Mouse (Mus musculus) c-Kit-positive CD71-positive TER-119-positive erythroid progenitor cells, embryonic 14.5 days (primary cell): ENCODE results near the gene Pdcl2.

Experiments
- DNase-seq: peaks from one replicate; pipeline ENCODE4 v3.0.0-alpha.2; 2013; ENCODE audit warnings: low spot score

The Pdcl2 gene

DNA sequence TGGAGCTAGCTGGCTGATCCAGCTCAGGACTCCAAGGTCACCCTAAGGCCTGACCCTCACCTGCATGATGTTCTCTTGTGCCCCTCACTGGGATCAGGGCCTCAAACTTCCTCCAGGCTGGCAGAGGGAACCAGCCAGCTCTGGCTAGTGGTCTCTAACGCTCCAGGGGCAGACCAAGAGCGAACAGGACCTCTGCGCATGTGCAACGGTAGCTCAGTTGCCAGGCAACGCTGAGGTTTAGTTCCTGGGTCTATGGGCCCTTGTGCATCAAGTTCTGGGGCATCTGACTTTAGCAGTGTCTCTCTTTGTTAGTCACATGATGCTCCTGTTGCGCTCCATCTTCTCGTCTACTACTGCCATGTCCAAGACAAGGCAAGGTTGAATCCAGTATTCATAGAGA is at the start of gene Pdcl2:
Gene Pdcl2 (minus strand): TSS at position 204 of the 400 bp plus-strand sequence.
- DNase-seq, result no peak

DNA sequence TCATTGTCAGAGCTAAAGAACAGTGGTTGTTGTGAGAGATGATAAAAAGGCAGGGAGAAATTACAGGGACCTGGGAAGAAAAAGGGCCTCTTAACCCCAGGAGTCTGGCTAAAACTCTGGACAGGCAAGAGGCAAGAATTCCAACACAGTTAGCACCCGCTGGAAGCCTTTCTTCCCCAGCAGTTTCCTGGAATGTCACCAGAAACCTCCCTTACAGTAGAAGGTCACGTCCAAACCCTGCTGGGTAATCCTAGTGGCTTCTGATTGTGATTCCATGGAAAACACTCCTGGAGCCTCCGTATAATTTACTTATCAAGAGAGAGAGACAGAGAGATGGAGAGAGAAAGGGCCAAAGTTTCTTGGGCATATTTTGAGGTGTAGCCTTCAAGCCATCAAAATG is 48.3 kb upstream of the Pdcl2 start:
- DNase-seq, result no peak

DNA sequence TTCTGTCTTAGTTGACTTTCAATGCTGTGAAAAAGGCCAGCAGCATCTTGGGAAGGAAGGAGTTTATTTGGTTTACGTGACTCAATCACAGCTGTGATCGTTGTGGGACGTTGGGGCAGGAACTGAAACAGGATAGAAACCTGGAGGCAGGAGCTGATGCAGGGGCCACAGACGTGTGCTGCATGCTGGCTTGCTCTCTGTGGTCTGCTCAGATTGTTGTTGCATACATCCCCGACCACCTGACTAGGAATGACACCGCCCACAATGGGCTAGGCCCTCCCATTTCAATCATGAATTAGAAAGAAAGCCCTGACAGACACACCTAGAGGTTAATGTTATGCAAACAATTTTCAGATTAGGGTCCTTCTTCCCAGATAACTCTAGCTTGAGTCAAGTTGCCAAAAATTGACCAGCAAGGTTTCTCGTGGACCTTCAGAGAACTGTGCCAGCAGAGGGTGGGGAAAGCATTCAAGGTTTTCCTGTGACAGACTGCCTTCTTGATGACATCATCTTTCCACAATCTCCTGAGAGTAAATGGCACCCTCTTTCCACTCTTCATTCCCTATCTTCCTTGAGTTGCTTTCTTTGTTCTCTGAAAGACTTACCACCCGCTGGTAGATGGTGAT is 38.4 kb upstream of the Pdcl2 start:
- DNase-seq, result no peak

DNA sequence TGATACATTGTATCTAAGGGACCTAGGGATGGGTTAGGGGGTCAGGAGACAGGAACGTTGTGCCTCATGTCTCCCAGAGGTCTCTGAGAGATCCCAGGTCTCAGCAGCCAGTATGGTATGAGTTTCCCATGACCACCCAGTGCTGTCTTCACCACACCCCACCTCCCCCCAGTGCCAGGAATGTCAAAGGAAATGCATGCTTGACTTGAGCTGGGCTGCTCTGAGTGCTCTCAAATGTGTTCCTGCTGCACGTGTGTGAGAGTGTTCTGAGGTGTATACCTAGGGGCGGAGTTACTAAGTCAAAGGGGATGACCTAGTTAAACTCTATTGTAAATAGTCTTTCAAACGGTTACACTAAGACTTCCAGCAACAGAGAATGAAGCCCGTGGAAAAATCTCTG is 34.5 kb upstream of the Pdcl2 start:
- no peak for DNase-seq

DNA sequence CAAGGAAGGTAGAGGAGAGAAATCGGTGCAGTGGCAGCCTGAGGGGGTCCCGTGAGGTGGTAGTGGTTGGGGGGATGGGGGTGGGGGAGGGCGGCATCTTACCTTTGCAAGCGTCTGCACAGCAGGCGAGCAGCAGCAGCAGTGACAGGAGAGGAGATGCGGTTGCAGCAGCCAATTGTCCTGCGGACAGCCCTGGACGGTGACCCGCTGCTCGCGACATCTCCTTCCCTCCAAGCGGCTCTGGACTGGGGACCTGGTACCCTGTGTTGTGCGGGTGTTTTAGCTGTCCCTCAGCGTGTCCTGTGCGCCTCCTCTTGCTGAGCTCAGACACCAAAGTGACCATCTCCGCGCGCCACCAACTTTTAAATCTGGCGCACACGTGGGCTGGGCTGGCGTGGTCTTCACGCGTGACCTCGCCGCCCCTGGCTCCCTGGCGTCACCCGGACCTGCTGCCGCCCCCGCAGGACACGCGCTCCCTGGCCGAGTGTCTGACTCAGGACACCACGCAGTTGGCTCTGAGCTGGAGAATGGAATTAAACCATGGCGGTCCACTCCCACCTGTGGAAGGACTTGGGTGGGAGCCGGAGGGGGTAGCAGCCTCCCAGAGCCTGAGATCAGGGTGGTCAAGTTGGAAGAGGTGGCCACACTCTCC is 32.6 kb upstream of the Pdcl2 start, which contains the start of gene Nmu:
Gene Nmu (minus strand): TSS at position 336 of the 652 bp plus-strand sequence.
- DNase-seq, result no peak

DNA sequence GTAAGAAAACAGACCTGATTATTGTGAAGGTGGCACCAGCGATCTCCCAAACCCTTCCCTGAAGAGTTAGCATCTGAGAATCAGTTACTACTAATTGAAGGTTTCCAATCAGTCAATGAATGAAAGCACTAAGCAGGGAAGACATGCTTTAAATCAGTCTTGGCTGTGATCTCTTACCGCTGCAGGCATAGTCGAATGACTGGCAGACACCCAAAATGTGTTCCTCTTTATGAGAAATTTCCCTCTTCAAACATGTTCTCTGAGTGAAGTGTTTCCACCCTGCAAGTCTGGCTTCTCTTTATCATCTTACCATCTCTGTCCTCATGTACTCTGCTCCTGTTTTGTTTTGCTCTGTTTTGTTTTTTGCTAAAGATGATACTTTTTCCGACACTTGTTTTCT is 29.8 kb upstream of the Pdcl2 start:
- no peak for DNase-seq

DNA sequence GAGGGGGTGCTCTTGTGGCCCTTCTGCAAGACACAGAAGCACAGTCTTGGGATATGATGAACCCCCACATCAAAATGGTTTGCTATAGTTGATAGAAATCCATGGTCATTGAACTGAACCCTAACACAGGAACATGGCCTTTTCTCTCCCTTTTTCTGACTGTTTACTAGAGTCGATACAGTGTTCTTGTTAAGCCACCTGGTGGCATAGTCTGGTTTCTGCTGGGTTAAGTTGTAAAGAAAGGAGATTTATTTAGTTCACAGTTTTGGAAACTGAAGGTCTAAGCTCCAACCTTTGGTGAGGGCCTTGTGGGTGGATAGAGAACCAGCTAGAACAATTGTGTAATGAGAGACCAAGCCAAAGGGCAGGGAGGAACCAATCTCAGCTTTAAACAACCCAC is 29.1 kb upstream of the Pdcl2 start:
- DNase-seq, result no peak

DNA sequence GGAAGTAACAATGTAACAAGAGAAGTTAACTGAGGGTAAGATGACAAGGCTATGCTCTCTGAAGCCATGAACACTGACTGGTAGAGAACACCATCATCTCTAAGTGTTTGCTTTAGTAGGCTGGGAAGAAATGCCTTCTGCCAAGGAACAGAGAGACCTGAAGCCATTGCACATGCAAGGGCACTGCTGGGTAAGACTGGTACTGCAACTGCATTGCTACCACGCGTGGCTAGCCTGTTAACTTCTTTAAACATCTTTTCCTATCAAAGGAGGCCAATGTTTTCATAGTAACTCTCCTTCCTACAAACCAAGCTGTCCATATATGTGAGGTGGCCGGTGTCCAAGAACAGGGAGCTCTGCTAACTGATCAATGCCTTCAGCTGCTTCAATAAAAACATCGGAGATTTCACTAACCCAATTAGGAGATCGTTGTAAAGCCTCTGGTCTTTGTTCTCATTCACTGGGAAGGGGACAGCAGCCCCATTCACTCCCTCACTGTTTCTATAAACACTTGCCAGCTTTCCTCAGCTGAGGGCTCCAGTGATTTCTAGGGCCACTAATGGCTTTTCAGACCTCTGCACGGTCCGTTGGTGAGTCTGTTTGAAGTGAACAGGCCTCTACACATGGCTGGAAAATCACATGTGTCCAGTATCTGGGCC is 21.1 kb upstream of the Pdcl2 start:
- no peak for DNase-seq

DNA sequence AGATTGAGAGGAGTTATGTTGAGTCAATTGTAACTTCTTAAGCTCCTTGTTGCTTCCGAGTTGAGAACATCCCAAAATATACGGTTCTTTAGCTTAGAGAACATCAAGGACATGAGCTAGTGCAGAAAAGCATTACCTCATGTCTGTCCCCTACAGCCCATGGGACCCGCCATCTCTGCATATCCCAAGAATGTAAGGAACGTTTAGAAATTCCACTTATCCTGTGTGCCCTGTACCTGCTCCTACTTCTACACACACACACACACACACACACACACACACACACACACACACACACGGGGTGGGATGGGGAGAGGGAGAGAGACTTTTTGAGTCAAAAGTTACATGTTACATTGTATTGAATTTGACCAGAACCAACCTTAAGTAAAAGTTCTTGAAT is 20.6 kb upstream of the Pdcl2 start:
- DNase-seq, result no peak

DNA sequence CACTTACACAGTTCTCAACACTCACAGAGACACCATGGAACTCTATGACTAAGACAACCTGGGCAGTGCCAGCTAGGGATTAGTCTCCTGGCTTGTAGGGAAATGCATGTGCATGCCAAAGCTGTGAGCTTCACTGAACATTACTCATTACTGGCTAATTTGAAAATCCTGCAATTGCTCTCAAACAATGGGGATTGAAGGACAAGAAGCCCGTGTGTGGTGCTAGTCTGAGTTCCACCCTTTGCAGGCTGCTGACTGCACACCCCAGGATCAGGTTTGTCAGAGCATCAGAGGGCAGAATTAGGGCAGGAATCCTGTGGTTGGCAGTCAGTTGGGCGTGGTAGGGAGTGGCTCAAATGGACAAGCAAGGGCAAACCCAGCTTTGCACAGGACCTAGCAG is 15.2 kb upstream of the Pdcl2 start:
- DNase-seq, result no peak

DNA sequence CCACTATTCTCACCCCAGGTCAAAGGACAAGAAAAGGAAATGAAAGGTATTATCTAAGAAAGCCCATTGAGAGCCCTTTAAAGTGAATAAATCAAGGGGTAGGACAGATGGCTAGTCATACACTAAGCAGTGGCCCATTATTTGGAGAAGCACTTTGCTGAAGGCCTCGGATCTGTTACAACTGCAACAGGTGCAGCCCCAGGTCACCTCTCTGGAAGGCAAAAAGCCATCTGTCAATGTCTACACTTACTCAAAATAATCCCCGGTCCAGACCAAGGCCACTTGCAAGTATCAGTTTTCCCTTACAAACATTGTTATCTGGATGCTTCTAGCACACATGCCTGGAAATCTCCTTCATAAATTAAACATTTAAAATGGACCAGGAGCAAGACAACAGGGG is 10.0 kb upstream of the Pdcl2 start:
- no peak for DNase-seq

DNA sequence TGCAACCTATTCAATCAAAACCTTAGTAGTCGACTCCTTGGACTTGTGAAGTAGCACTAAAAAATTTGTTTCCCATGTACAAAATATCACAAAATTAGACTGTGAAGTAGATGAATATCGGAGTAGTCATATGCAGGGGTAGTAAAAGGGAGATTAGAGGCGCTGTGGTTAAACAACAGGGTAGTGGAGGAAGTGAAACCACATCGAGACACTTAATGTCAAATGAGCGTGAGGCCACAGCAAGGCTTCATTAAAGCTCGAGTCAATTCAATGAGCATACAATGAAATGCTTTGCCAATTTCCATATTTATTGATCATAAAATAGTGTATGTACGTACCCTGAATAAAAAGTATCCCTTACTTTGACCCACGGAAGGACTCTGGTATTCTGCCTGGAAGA is 6.1 kb upstream of the Pdcl2 start:
- DNase-seq, result no peak

DNA sequence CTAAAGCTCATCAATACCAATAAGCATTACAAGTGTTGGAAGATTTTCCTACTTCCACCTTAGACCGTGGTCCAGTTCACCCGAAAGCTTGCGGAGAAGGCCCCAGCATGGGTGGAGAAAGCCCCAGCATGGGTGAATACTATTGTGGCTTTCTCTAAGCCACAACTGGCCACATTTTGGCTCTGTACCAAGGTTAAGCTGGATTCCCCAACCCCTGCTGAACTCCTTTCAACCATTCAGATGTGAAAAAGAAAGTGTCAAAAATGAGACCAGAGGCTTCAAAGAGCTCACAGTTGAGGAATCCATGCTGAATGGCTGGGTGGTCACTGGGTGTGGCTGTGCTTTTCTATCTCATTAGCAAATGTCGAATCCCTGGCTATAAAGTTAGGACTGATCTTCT is 2.9 kb upstream of the Pdcl2 start:
- DNase-seq, result no peak

DNA sequence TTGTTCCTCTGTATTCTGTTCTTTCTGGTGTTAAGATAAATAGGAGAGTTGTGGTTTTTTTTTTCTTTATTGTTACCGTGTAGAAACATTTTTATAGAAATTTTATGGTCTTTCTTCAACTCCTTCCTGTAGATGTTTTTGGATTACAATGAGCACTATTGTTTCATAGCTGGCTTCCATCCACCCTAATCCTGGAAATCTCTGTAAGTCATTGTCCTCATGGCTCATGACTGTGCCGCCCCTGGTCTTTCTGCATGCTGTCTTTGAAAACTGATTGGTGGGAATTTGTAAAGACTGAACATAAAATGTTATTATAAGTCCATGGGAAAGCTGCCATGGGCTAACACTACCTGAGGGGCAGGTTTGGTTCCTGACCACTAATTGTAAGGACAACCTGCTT is 3.7 kb downstream of the Pdcl2 start:
- DNase-seq, result no peak

DNA sequence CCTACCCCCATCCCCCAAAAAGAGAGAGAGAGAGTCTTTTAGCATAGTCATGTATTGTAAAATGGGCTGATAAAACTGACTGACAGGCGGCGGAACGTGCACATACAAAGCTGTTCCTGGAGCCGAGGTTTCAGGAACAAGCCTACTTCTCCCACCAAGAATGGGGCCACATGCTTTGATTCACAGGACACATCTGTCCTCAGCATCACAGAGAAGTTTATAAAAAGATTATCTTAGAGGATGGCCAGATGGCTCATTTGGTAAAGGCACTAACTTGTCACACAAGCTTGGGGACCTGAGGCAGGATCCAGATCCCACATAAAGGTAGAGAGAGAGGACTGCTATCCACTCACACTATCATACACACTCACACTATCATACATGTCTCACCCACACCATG is 5.8 kb downstream of the Pdcl2 start:
- no peak for DNase-seq

DNA sequence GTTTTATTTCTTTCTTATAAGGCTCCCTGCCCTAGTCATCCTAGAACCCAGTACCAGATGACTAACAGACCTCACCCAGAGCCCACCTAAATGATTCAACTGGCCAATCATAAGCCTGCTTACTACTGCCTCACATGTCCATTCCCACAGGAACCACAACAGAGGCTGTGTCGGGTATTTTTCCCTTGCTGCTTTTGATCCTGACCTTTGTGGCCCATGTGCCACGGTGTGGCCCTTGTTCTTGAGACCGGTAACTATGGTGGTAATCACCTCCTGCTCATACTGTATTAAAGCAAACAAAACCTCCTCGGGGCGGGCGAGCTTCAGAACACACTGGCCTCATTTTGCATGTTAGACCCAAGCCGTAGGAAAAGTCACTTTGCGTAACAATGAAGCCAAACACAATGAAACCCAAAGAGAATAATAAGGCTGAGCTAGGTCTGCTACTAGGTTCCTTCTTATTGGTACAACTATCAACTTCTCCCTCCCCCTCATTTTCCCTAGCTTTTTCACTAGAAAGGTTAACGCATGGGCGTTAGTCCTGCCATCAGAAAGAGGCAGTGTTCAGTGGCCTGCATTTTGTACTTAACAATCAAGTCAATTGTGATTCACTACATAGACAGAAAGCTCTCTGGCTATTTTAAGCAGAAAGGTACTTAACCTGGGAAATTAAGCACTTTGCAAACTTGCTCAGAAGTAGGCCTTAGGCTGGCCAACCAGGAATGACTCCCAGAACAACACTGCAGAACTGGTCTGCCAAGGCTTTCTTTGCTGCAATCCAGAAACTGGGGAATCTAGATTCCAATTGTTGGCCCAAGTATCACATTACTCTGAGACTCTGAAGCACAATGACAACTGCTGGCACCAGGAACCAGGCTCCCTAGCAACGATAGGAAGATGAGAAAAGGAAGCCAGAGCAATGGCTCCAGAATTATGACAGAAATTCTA is 9.4 kb downstream of the Pdcl2 start:
- DNase-seq, result no peak

DNA sequence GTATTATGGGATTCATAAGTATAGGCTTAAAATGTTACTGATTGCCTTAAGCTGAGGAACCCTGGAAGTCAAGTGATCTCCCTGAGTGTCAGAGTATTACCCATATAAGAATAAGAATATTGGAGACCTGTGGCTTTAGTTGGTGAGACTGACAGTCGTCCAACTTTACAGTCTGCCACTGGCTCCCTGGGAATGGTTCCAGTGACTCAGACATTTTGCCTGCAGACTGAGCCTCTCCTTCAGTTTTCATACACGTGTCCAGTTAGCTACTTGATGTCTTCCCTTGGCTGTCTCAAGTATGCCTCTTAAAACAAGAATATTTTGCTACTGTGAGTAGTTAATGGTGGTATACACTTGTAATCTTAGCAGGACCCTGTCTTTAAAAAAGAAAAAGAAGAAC is 22.8 kb downstream of the Pdcl2 start:
- DNase-seq, result no peak

DNA sequence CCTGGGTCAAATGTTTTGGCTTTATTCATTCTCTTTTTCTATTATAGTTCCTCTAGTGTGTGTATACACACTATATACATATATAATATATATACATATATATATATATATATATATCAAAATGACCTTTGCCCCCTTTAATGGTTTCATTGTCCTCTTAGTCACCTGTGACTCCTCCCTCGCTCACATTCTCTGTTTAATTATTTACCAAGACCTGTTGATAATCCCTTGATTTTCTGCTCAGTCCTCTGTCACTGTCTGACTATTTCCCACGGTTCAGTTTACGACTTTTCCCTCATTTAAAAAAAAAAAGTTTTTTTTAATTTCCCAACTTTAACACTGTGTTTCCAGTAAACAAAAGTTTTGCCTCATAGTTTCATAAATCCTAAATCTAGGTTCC is 24.7 kb downstream of the Pdcl2 start:
- DNase-seq, result no peak

DNA sequence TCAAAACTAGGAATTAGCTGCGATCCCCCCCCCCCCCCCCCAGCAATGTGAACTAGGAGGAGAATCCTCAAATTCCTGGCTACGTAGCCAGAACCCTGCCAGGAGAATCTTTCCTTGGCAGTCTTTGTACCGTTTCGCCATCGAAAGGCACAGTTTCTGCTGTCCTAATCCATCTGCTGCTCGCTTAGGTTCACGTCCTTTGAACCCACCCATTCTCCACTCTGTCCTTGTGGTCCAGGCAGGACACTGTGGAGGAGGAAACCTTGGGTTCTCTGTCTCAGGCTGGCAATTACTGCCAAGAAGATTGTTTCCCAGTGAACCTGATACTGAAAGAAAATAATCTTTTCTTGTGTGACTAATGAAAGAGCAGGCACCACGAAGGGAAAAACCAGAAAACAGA is 25.3 kb downstream of the Pdcl2 start:
- no peak for DNase-seq

DNA sequence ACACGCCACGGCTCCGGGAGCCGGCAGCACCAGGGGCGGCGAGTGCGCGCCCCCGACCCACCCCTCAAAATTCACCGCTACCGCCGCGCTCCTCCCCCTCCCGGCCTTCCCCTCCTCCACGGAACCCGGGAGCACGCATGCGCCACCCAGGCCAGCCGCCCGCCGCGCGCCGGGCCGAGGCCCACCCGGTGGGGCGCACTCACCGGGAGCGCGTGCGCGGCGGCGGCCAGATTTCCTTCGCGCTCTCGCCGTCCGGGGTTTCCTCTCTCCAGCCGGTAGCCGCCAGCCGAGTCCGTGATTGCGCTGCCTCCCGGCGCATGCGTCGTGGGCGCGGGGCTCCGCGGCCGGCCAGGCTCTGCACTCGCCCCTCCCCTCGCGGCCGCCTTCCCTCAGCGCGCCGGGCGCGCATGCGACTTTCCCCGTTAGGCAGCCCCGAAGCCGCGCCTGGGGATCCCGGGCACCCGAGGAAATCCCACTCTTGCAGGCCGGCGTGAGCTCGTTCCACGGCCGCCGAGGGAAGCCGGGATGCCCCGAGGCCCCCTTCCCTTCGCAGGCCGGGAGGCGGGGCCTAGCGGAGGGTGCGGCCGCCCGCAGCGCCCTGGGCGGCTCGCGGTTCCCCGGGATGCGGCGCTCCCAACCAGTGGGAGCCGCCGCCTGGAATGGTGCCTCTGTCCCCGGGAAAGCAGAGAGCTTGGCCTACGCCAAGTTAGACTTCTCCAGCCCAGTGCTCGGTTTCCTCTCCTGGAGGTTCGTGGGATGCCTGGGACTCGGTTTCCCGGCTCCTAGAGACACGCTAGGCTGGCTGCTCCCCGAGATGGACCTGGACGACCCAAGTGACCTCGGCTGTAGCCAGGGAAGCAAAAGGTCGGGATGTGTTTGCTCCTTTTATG is 26.3 kb downstream of the Pdcl2 start, which contains the start of gene Clock:
Gene Clock (minus strand): TSS at position 341 of the 890 bp plus-strand sequence.
- peak; percentile 60 for DNase-seq

DNA sequence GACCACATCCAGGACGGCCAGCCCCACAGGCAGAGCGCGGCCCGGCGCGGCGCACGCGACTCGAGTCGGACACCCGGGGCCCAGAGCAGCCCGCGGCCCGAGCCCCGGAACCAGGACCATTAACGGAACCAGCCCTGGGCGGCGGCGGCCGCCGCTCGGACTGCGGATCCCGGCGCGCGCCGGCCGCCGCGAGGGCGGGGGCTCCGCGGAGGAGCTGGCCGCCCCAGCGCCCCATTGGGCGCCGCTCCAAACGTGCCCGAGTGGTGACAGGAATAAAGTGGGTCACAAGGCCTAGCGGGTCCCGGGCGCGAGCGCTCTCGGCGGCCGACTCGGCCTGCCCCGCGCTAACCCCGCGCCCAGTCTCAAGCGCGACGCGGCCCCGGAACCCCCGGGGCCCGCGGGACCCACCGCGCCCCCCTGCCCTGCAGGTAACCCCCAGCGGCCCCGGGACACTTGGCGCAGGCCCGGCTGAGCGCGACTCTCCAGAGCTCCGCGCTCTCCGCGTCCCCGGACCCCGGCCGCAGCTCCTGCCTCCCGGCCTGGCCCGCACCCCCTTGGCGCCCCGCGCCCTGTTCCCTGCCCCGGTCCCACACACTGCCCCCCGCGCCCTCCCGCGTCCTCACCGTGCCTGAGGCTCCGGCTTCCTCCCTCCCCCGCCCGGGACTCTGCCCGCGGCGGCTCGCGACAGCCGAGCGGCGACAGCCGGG is 27.1 kb downstream of the Pdcl2 start:
- peak; percentile 57 for DNase-seq
